Mouse (Mus musculus) olfactory bulb, adult 2 months (tissue): ENCODE results near the gene Icmt. TPM values are rescaled to one million over a fixed set of nuclear protein-coding genes. Genes with fewer than 3 reads are reported as not detected.

ENCODE experiments used
- H3K27ac ChIP-seq: fragments of 200-500 bp; 2 replicates; pipeline ENCODE4 v1.5.1; 2012; ENCODE audit warnings: low read depth, low read length; ENCODE audit not compliant: insufficient read depth
- H3K4me1 ChIP-seq: fragments of 200-500 bp; 2 replicates; pipeline ENCODE4 v1.6.1; 2012; ENCODE audit warnings: low read length; ENCODE audit not compliant: control insufficient read depth, insufficient read depth
- H3K4me3 ChIP-seq: fragments of 200-500 bp; 2 replicates; pipeline ENCODE4 v1.5.1; 2012; ENCODE audit warnings: mild to moderate bottlenecking, low read depth, low read length, moderate library complexity; ENCODE audit not compliant: insufficient read depth
- CTCF ChIP-seq: fragments of 200-500 bp; IDR thresholded peaks from 2 replicates; pipeline ENCODE4 v1.5.1; 2012; ENCODE audit warnings: low read depth, mild to moderate bottlenecking, low read length, moderate library complexity; ENCODE audit not compliant: insufficient read depth
- POLR2A ChIP-seq: fragments of 200-500 bp; IDR thresholded peaks from 2 replicates; pipeline ENCODE4 v1.6.1; 2012; ENCODE audit warnings: mild to moderate bottlenecking, low read depth, low read length, moderate library complexity; ENCODE audit not compliant: insufficient read depth
- WGBS: fragments of 180-500 bp; shearing (Covaris S2); methylation state at CpG from one replicate; pipeline ENCODE4 v1.1.7; 2018; 5-methylcytosine and 5-hydroxymethylcytosine counted together
- polyA plus RNA-seq: library from polyadenylated mRNA; stranded (reverse); fragments of >200 nt; gene quantifications from 2 replicates; pipeline ENCODE4 v1.2.4, GENCODE M21; 2012; ENCODE audit warnings: low replicate concordance; ENCODE audit not compliant: missing spikeins, insufficient read depth, insufficient read length

The Icmt gene
- polyA plus RNA-seq, 1 experiment = not detected

DNA sequence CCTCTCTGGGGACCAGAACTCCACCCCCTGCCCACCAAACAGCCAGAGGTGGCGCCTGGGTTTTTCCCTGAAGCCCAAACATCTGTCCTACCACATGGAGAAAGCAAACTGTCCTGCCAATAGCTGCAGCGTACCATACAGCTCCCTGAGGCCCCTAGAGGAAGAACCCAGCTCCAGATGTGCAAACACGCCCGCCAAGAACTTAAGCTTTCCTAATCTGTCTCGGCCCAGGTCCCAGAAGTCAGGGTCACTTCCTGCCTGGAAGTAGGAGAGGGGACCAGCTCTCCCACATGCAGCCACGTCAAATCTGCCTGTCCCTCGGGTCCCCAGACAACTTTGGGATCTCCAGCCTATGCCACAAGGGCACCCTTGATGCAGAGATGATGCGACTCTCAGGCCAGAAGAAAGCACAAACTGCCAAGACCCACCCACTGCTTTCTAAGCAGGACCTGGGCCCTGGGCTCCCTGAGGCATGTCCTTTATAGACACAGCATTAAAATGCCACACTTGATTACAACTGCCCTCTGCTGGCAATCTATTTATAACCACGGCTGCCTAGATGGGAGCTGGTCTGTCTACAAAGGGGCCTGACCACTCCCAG lies 24.5 kb upstream of the Icmt start:
- peaks cover 65% of the 10 kb centered on the region for H3K4me1 ChIP-seq
- 0 out of 2 replicates have a peak overlapping the region, but pooled peaks have one; percentile 3 for H3K27ac ChIP-seq
- H3K4me3 ChIP-seq = no peak overlapping the region
- WGBS = 38% methylated on average over 9 of the region's 9 CpGs
- TF ChIP-seq POLR2A = no peak
- no peak for TF ChIP-seq CTCF

DNA sequence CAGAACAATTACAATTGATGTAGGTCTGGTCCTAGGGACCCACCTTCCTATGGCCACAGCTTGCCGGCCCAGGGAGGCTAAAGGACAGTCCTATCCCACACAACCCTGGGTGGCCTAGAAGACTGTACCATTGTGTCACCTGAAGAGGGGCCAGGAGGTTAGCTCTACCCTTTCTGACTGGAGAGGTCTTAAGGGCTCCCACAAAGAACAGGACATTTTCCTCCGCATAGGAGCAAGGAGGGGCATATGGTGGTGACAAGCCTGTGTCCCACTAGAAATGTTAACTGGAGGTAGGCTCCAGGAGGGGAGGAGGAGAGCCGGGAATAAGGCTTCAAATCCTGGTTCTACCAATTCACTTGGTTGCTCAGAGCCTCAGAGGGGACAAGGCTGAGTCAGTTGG lies 23.8 kb upstream of the Icmt start:
- Histone ChIP-seq H3K4me1 (peaks cover 58% of the 10 kb centered on the region), H3K4me3 (no peak overlapping the region), H3K27ac (peak overlapping the region; percentile 74; the same call in 1 of the 2 replicates)
- 36% methylated on average over 3 of the region's 3 CpGs for WGBS
- no peak for TF ChIP-seq POLR2A
- TF ChIP-seq CTCF = no peak

DNA sequence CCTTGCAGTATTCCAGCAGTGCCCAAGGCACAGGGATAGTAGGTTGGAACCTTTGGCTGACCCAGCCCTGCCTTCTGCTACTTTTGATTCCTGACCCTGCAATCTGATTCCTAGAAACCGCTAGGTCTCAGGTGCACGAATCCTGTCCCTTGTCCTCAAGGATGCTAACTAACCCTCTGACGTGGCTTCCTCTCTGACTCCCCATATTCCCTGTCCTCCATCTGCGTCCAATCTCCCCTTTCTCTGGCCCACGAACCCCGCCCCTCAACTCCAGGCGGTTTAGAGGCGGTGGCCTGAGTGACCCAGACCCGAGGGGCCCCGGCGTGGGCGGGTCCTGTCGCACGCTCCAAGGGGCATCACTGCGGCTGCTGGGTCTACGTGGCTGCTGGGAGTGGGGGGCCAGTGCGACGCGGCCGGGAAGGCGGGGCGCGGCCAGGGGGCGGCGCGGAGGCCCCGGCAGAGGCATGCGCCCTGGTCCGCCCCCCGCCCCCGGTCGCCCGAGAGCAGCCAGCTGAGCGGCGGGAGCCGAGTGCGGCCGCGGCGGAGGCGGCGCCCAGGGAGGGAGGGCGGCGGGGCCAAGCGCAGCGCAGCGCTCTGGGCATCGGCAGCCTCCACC lies 23.3 kb upstream of the Icmt start, which contains the start of gene Gpr153:
Gpr153 (plus strand) TSS at position 612 of the 616 bp plus-strand sequence.
- Histone ChIP-seq H3K4me1 (peaks cover 53% of the 10 kb centered on the region), H3K27ac (peak within 1 kb of the TSS; percentile 74), H3K4me3 (peak within 1 kb of the TSS; percentile 73)
- TF ChIP-seq CTCF (no peak), POLR2A (no peak)
- 2% methylated on average over 45 of the region's 48 CpGs for WGBS

DNA sequence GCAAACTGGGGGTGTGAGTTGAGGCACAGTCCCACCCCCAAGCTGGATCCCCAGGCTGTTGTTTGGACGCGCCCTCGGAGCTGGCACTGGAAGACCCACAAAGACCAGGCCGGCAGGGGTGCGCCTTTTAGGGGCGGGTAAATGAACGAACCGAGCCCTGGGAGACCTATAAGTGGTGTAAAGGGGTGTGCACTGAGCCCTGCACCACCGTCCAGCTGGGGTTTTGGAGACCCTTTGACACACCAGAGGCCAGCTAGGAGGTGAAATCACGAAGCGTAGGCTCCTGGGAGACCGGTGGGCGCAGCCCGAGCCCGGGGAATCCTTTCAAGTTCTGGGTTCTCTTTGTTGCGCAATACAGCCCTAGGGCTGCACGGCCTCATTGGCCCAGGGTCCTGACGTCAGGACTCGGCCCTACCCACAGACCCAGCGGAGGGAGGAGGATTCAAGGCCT lies 22.3 kb upstream of the Icmt start:
- H3K4me3 ChIP-seq = peak overlapping the region; percentile 73
- TF ChIP-seq CTCF (no peak), POLR2A (no peak)
- H3K4me1 ChIP-seq = peaks cover 60% of the 10 kb centered on the region
- 6% methylated on average over 20 of the region's 20 CpGs for WGBS
- H3K27ac ChIP-seq = no peak overlapping the region

DNA sequence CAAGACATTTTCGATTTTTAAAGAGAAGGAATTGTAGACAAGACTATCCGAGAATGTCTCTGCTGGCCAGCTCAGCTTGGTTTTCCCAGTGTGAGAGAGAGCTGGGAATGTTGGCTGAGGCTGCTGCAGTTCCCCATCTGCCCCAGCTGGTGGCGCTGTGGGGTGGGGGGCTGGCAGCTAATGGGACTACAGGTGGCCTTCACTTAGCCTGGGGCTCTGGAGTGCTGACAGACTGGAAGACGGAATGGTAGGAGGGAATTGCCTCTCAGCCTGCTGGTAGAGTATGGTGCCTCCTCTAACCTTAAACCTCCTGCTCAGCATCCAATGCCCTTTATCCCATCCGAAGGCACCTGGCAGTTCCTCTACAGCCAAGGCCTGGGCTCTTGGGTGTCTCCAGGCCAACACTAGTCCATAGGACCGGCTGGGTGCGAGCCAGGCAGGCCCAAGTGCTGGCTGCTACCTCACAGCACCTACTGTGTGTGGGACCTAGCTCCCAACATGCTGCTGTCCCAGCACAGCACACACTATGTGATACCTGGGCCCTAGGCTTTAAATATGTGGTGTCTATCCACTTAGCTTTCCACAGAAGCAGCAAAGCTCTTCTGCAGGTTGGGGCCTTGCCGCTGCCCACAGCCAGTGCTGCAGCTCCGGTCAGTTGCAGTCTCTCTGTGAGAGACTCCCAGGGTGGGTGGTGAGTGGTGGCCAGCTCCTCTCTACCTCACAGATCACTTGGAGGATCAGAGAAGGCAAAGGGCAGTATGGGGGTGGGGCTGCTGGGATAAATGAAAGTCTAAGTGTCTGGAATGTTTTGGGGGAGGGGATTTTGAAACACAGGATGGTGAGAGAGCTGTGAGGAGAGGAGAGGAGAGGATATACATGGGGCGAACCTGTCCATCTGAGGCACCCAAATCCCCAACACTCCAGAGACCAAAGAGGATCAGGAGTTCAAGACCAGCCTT lies 20.4 kb upstream of the Icmt start:
- TF ChIP-seq POLR2A = no peak
- peak; percentile 70 for TF ChIP-seq CTCF
- Histone ChIP-seq H3K4me1 (peaks cover 54% of the 10 kb centered on the region), H3K4me3 (no peak overlapping the region), H3K27ac (no peak overlapping the region)
- 64% methylated on average over 10 of the region's 10 CpGs for WGBS

DNA sequence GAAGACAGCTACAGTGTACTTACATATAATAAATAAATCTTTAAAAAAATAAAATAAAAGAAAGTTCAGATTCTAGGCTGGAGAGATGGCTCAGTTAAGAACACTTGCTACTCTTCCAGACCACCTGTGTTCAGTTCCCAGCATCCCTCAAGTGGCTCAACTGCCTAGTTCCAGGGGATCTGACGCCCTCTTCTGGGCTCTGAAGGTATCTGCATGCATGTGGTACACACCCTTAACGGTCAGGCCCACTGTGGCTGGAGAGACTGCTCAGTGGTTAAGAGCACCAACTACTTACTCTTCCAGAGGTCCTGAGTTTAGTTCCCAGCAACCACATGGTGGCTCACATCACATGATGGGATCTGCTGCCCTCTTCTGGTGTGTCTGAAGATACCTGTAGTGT lies 19.1 kb upstream of the Icmt start:
- Histone ChIP-seq H3K27ac (no peak overlapping the region), H3K4me1 (peaks cover 52% of the 10 kb centered on the region), H3K4me3 (no peak overlapping the region)
- WGBS = 72% methylated on average over 2 of the region's 2 CpGs
- TF ChIP-seq CTCF (no peak), POLR2A (no peak)

DNA sequence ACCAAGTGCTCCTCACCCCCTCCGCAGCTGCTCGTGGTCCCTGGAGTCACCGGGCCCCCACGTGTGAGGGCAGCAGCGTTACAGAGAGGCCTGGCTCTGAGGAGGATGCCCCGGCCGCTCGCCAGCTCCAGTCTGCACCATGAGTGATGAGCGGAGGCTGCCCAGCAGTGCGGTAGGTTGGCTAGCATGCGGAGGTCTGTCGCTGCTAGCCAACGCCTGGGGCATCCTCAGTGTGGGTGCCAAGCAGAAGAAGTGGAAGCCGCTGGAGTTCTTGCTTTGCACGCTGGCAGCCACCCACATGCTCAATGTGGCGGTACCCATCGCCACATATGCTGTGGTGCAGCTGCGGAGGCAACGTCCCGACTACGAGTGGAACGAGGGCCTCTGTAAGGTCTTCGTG lies 18.0 kb upstream of the Icmt start:
- H3K27ac ChIP-seq = no peak overlapping the region
- H3K4me1 ChIP-seq = peaks cover 50% of the 10 kb centered on the region
- no peak overlapping the region for H3K4me3 ChIP-seq
- TF ChIP-seq CTCF (no peak), POLR2A (no peak)
- WGBS = 46% methylated on average over 23 of the region's 23 CpGs

DNA sequence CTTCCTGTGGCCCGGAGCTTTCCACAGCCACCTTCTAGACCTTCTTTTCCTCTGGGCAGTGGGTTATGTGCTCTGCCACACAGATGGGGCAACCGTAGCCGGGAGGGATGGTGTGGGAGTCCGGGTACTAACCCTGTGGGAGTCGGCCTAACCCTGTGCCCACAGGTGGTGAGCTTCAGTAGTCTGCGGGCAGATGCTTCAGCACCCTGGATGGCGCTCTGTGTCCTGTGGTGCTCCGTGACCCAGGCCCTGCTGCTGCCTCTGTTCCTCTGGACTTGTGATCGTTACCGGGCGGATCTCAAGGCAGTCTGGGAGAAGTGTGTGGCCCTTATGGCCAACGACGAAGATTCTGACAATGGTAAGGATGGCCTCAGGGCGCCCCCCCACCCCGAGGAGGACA lies 15.4 kb upstream of the Icmt start:
- whole genome bisulfite sequencing = 75% methylated on average over 15 of the region's 15 CpGs
- H3K4me3 ChIP-seq = no peak overlapping the region
- no peak overlapping the region for H3K27ac ChIP-seq
- no peak for TF ChIP-seq CTCF
- no peak for TF ChIP-seq POLR2A
- H3K4me1 ChIP-seq = peaks cover 40% of the 10 kb centered on the region
